Mouse (Mus musculus): ENCODE measurements around the gene Strip2. TPM values are rescaled to one million over a fixed set of nuclear protein-coding genes. Genes with fewer than 3 reads are reported as not detected.

Gene Strip2
- polyA plus RNA-seq, 1 experiment from 2014 or later = 0.47 TPM

GRCm38 (mm10) chr6:29998771-29999170 lies 82.0 kb downstream of the Strip2 start:
- POLR2A ChIA-PET = no interaction called here
- no peak for DNase-seq (ENCODE audit: low read depth, low spot score)
- H3K27me3 ChIP-seq = no peaks in the 10 kb centered on the region
- in situ Hi-C loops (cut with MboI; ENCODE audit: low pct_unique_long_range_greater_than_20kb) = no loop called here
- CTCF ChIA-PET = interaction anchor here (0.7 kb wide), 1 partner anchor 9 kb away, joined by 3 read pairs; no protein-coding TSS in a partner anchor
- no peak for ATAC-seq
- TF ChIP-seq CTCF (IDR thresholded peaks at IDR 0.05) = no peak

GRCm38 (mm10) chr6:30002628-30003027 lies 85.8 kb downstream of the Strip2 start:
- in situ Hi-C loops (cut with MboI; ENCODE audit: low pct_unique_long_range_greater_than_20kb) = no loop called here
- ChIA-PET POLR2A (no interaction called here), CTCF (no interaction called here)
- DNase-seq (ENCODE audit: low read depth, low spot score) (no peak), ATAC-seq (no peak)
- H3K27me3 ChIP-seq = no peaks in the 10 kb centered on the region
- no peak for TF ChIP-seq CTCF (IDR thresholded peaks at IDR 0.05)

GRCm38 (mm10) chr6:30005851-30006250 lies 89.0 kb downstream of the Strip2 start:
- in situ Hi-C loops (cut with MboI; ENCODE audit: low pct_unique_long_range_greater_than_20kb) = no loop called here

GRCm38 (mm10) chr6:30009204-30009603 lies 92.4 kb downstream of the Strip2 start:
- no peak for DNase-seq (ENCODE audit: low read depth, low spot score)
- in situ Hi-C loops (cut with MboI; ENCODE audit: low pct_unique_long_range_greater_than_20kb) = no loop called here
- no peaks in the 10 kb centered on the region for H3K27me3 ChIP-seq
- ChIA-PET CTCF (interaction anchor here (1.1 kb wide), 1 partner anchor 17 kb away, joined by 3 read pairs; no protein-coding TSS in a partner anchor), POLR2A (no interaction called here)
- no peak for TF ChIP-seq CTCF (IDR thresholded peaks at IDR 0.05)
- ATAC-seq = no peak

More at GRCm38 (mm10) chr6:30005851-30006250, 89.0 kb downstream of the Strip2 start:
- TF ChIP-seq CTCF (IDR thresholded peaks at IDR 0.05) = no peak
- no peak for ATAC-seq
- CTCF ChIA-PET = no interaction called here
- no peak for DNase-seq (ENCODE audit: low read depth, low spot score)
- POLR2A ChIA-PET = no interaction called here
- no peaks in the 10 kb centered on the region for H3K27me3 ChIP-seq

Other genes with a start within 250 kb of the Strip2 start
- gene Tspan33, start 222.8 kb upstream of the Strip2 start, polyA plus RNA-seq (2021) = 53.5 TPM
- gene Smo, start 181.5 kb upstream of the Strip2 start, polyA plus RNA-seq (2021) = 117 TPM
- gene Ahcyl2, start 149.0 kb upstream of the Strip2 start, polyA plus RNA-seq (2021) = 30.8 TPM
- 25.2 TPM for gene Nrf1, start 131.0 kb downstream of the Strip2 start, polyA plus RNA-seq (2021)

All from Patski (cell line).